Mouse (Mus musculus): ENCODE results near the gene Wnt9a. TPM values are rescaled to one million over a fixed set of nuclear protein-coding genes. Genes with fewer than 3 reads are reported as not detected.

The Wnt9a gene
- 0.29 TPM for polyA plus RNA-seq (2014; fragmentation: Illumina TruSeq; extraction: RNeasy Lipid Tissue Mini Kit (QIAGEN cat#74804); ENCODE audit: low read depth, low replicate concordance)

GRCm38 (mm10) chr11:59306461-59307421 lies at the start of gene Wnt9a:
Gene Wnt9a, plus strand, starts transcription at chr11:59306928.

GRCm38 (mm10) chr11:59290702-59291303 lies 15.9 kb upstream of the Wnt9a start, which contains the start of gene Wnt3a:
Gene Wnt3a, minus strand, starts transcription at chr11:59290752.

GRCm38 (mm10) chr11:59375475-59375874 lies 68.7 kb downstream of the Wnt9a start, which contains the start of gene Prss38:
Gene Prss38, minus strand, starts transcription at chr11:59375657.

Other genes with a start within 250 kb of the Wnt9a start
- not detected for gene Obscn, start 170.5 kb upstream of the Wnt9a start, polyA plus RNA-seq (2014; fragmentation: Illumina TruSeq; extraction: RNeasy Lipid Tissue Mini Kit (QIAGEN cat#74804); ENCODE audit: low read depth, low replicate concordance)
- gene Iba57, start 143.2 kb upstream of the Wnt9a start, polyA plus RNA-seq (2014; fragmentation: Illumina TruSeq; extraction: RNeasy Lipid Tissue Mini Kit (QIAGEN cat#74804); ENCODE audit: low read depth, low replicate concordance), result 1.1 TPM
- not detected for gene Gjc2, start 123.7 kb upstream of the Wnt9a start, polyA plus RNA-seq (2014; fragmentation: Illumina TruSeq; extraction: RNeasy Lipid Tissue Mini Kit (QIAGEN cat#74804); ENCODE audit: low read depth, low replicate concordance)
- gene Guk1, start 114.7 kb upstream of the Wnt9a start, polyA plus RNA-seq (2014; fragmentation: Illumina TruSeq; extraction: RNeasy Lipid Tissue Mini Kit (QIAGEN cat#74804); ENCODE audit: low read depth, low replicate concordance), result 6.4 TPM
- gene Mrpl55, start 104.4 kb upstream of the Wnt9a start, polyA plus RNA-seq (2014; fragmentation: Illumina TruSeq; extraction: RNeasy Lipid Tissue Mini Kit (QIAGEN cat#74804); ENCODE audit: low read depth, low replicate concordance), result 10.2 TPM
- 1.6 TPM for gene 2310033P09Rik, start 98.6 kb upstream of the Wnt9a start, polyA plus RNA-seq (2014; fragmentation: Illumina TruSeq; extraction: RNeasy Lipid Tissue Mini Kit (QIAGEN cat#74804); ENCODE audit: low read depth, low replicate concordance)
- 149 TPM for gene Arf1, start 78.7 kb upstream of the Wnt9a start, polyA plus RNA-seq (2014; fragmentation: Illumina TruSeq; extraction: RNeasy Lipid Tissue Mini Kit (QIAGEN cat#74804); ENCODE audit: low read depth, low replicate concordance)
- gene Wnt3a, start 16.2 kb upstream of the Wnt9a start, polyA plus RNA-seq (2014; fragmentation: Illumina TruSeq; extraction: RNeasy Lipid Tissue Mini Kit (QIAGEN cat#74804); ENCODE audit: low read depth, low replicate concordance), result not detected
- not detected for gene Prss38, start 68.7 kb downstream of the Wnt9a start, polyA plus RNA-seq (2014; fragmentation: Illumina TruSeq; extraction: RNeasy Lipid Tissue Mini Kit (QIAGEN cat#74804); ENCODE audit: low read depth, low replicate concordance)
- 4.1 TPM for gene Jmjd4, start 143.1 kb downstream of the Wnt9a start, polyA plus RNA-seq (2014; fragmentation: Illumina TruSeq; extraction: RNeasy Lipid Tissue Mini Kit (QIAGEN cat#74804); ENCODE audit: low read depth, low replicate concordance)
- 34.4 TPM for gene Snap47, start 144.3 kb downstream of the Wnt9a start, polyA plus RNA-seq (2014; fragmentation: Illumina TruSeq; extraction: RNeasy Lipid Tissue Mini Kit (QIAGEN cat#74804); ENCODE audit: low read depth, low replicate concordance)
- gene Zfp867, start 165.5 kb downstream of the Wnt9a start, polyA plus RNA-seq (2014; fragmentation: Illumina TruSeq; extraction: RNeasy Lipid Tissue Mini Kit (QIAGEN cat#74804); ENCODE audit: low read depth, low replicate concordance), result 4.0 TPM
- gene Zkscan17, start 219.8 kb downstream of the Wnt9a start, polyA plus RNA-seq (2014; fragmentation: Illumina TruSeq; extraction: RNeasy Lipid Tissue Mini Kit (QIAGEN cat#74804); ENCODE audit: low read depth, low replicate concordance), result 2.4 TPM
- gene Nlrp3, start 234.6 kb downstream of the Wnt9a start, polyA plus RNA-seq (2014; fragmentation: Illumina TruSeq; extraction: RNeasy Lipid Tissue Mini Kit (QIAGEN cat#74804); ENCODE audit: low read depth, low replicate concordance), result 0.08 TPM

All from liver, adult 10 weeks (tissue).